Mouse (Mus musculus): ENCODE results near the gene Gin1. TPM values are rescaled to one million over a fixed set of nuclear protein-coding genes. Genes with fewer than 3 reads are reported as not detected.

Gin1 gene
- polyA plus RNA-seq, 1 experiment from 2014 or later, result 16.2 TPM

DNA sequence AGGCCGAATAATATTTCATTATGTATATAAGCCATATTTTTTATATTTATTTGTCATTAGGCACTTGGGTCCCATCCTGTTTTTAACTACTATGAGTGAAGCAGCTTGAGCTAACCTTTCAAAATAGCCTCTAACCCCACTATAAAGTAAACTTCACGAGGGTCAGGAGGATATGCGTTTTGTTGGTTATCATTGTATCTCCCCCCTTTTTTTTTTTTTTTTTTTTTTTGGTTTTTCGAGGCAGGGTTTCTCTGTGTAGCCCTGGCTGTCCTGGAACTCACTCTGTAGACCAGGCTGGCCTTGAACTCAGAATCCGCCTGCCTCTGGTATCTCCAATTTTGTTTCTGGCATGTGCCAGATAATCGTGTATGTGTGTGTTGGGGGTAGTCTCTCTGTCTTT, 3.4 kb downstream of the Gin1 start:
- H3K4me3 ChIP-seq (ENCODE audit: low read depth, low read length), result no peak overlapping the region
- ATAC-seq (ENCODE audit: low read depth), result no peak
- no peaks in the 10 kb centered on the region for H3K36me3 ChIP-seq (ENCODE audit: control insufficient read depth, insufficient read depth, low read length)
- H3K9me3 ChIP-seq (ENCODE audit: control insufficient read depth, low read length), result no peaks in the 10 kb centered on the region
- H3K4me2 ChIP-seq (ENCODE audit: low read depth, low read length), result no peak overlapping the region
- no peak overlapping the region for H3K27ac ChIP-seq (ENCODE audit: low read depth, low read length)
- H3K4me1 ChIP-seq (ENCODE audit: control insufficient read depth, insufficient read depth, low read length), result peaks cover 3% of the 10 kb centered on the region
- H3K9ac ChIP-seq (replicated peaks; ENCODE audit: low read depth, low read length), result no peak overlapping the region
- WGBS, result 93% methylated on average over 6 of the region's 6 CpGs
- peaks cover 3% of the 10 kb centered on the region; the same call in 1 of the 2 replicates for H3K27me3 ChIP-seq (ENCODE audit: control insufficient read depth, insufficient read depth, low read length)

DNA sequence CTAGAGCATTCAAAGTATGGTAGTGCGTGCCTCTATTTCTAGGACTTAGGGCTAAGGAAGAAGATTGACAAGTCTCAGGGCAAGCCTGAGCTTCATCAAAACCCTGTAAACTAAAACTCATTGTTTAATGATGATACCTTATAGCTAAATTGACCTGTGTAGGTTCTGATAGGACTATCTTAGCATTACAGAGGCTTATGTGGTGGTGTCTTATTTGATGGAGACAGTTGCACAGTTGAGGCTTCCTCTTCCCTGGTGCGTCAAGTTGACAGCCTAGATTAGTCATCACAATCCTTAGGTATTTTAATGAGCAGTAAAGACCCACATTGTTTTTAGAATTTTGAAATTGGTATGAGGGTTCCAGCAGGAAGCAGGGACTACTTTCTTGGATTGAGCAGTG, 4.0 kb downstream of the Gin1 start:
- no peaks in the 10 kb centered on the region for H3K9me3 ChIP-seq (ENCODE audit: control insufficient read depth, low read length)
- H3K4me3 ChIP-seq (ENCODE audit: low read depth, low read length), result no peak overlapping the region
- 100% methylated on average over 2 of the region's 2 CpGs for WGBS
- H3K27ac ChIP-seq (ENCODE audit: low read depth, low read length), result no peak overlapping the region
- no peak for ATAC-seq (ENCODE audit: low read depth)
- H3K9ac ChIP-seq (replicated peaks; ENCODE audit: low read depth, low read length), result no peak overlapping the region
- H3K27me3 ChIP-seq (ENCODE audit: control insufficient read depth, insufficient read depth, low read length), result peaks cover 3% of the 10 kb centered on the region; the same call in 1 of the 2 replicates
- no peaks in the 10 kb centered on the region for H3K36me3 ChIP-seq (ENCODE audit: control insufficient read depth, insufficient read depth, low read length)
- no peaks in the 10 kb centered on the region for H3K4me1 ChIP-seq (ENCODE audit: control insufficient read depth, insufficient read depth, low read length)
- no peak overlapping the region for H3K4me2 ChIP-seq (ENCODE audit: low read depth, low read length)

DNA sequence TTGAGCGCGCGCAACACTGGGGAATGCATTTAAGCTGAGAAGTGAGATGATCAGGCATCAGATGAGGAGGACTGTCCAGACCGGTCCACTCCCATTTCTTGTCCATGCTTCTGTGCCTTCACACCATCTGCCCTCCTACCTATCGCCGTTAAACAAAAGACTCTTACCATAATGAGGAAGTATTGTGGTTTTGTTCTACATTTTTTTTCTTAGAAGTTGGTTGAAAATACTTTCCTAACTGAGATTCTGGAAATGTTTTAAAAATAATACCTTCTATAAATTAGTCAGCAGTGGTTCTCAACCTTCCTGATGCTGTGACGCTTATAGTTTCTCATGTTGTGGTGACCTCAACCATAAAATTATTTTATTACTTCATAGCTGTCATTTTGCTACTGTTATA, 11.7 kb downstream of the Gin1 start:
- no peaks in the 10 kb centered on the region for H3K4me1 ChIP-seq (ENCODE audit: control insufficient read depth, insufficient read depth, low read length)
- no peak overlapping the region for H3K4me2 ChIP-seq (ENCODE audit: low read depth, low read length)
- H3K9me3 ChIP-seq (ENCODE audit: control insufficient read depth, low read length), result no peaks in the 10 kb centered on the region
- H3K27me3 ChIP-seq (ENCODE audit: control insufficient read depth, insufficient read depth, low read length), result no peaks in the 10 kb centered on the region
- ATAC-seq (ENCODE audit: low read depth), result no peak
- H3K27ac ChIP-seq (ENCODE audit: low read depth, low read length), result no peak overlapping the region
- no peaks in the 10 kb centered on the region for H3K36me3 ChIP-seq (ENCODE audit: control insufficient read depth, insufficient read depth, low read length)
- no peak overlapping the region for H3K9ac ChIP-seq (replicated peaks; ENCODE audit: low read depth, low read length)
- H3K4me3 ChIP-seq (ENCODE audit: low read depth, low read length), result no peak overlapping the region
- WGBS, result 95% methylated on average over 7 of the region's 7 CpGs

DNA sequence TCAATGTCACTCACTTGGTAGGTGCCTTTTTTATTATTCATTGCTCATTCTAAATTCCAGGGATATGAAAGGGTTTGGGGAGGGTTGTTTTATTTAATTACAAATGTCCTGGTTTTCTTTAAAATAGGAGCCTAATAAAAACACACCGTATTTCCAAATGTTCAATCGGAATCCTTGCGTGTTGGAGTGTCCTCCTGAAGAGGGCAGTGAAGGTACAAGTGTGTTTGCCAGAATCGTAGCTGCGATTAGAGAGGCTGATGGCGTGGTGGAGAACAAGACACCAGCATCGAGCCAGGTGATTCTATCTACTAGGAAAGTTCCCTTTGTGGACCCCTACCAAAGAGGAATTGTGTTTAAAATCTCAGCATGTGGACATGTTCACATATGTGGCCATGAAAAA, 15.0 kb downstream of the Gin1 start:
- Histone ChIP-seq H3K4me2 (ENCODE audit: low read depth, low read length) (no peak overlapping the region), H3K4me1 (ENCODE audit: control insufficient read depth, insufficient read depth, low read length) (no peaks in the 10 kb centered on the region), H3K36me3 (ENCODE audit: control insufficient read depth, insufficient read depth, low read length) (no peaks in the 10 kb centered on the region), H3K27ac (ENCODE audit: low read depth, low read length) (no peak overlapping the region), H3K9ac (replicated peaks; ENCODE audit: low read depth, low read length) (no peak overlapping the region), H3K4me3 (ENCODE audit: low read depth, low read length) (no peak overlapping the region), H3K9me3 (ENCODE audit: control insufficient read depth, low read length) (no peaks in the 10 kb centered on the region), H3K27me3 (ENCODE audit: control insufficient read depth, insufficient read depth, low read length) (no peaks in the 10 kb centered on the region)
- ATAC-seq (ENCODE audit: low read depth), result no peak
- 83% methylated on average over 7 of the region's 7 CpGs for WGBS

DNA sequence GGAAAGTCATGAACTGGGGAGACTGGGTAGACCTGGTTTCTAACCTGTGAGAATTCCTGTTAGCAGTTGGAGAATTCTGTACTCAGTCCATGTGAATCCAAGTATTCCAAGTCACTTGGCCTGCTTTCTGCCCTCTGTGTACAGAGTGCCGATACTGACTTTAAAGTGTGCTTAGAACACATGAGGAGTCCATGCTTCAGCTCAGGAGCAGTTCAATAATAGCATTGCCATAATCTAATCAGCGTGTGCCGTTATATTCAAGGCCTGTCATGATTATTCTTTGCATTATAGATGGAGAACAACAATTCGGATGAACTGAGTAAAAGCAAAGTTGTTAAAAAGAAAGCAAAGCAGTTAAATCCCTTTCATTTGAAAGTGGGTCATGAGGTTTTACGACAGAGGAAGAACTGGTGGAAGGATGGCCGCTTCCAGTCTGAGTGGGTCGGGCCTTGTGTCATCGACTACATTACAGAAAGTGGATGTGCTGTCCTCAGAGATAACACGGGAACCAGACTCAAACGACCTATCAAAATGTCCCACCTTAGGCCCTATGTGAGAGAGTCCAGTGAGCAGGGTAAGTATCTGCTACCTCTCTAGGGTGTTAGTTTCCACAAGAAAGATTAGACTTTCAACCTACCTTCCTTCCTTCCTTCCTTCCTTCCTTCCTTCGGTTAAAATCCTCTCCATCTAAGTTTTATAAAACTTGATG, 15.9 kb downstream of the Gin1 start:
- Histone ChIP-seq H3K36me3 (ENCODE audit: control insufficient read depth, insufficient read depth, low read length) (no peaks in the 10 kb centered on the region), H3K4me1 (ENCODE audit: control insufficient read depth, insufficient read depth, low read length) (no peaks in the 10 kb centered on the region), H3K27me3 (ENCODE audit: control insufficient read depth, insufficient read depth, low read length) (no peaks in the 10 kb centered on the region), H3K27ac (ENCODE audit: low read depth, low read length) (no peak overlapping the region), H3K4me3 (ENCODE audit: low read depth, low read length) (no peak overlapping the region), H3K4me2 (ENCODE audit: low read depth, low read length) (no peak overlapping the region), H3K9me3 (ENCODE audit: control insufficient read depth, low read length) (no peaks in the 10 kb centered on the region), H3K9ac (replicated peaks; ENCODE audit: low read depth, low read length) (no peak overlapping the region)
- 84% methylated on average over 11 of the region's 11 CpGs for WGBS
- ATAC-seq (ENCODE audit: low read depth), result no peak

DNA sequence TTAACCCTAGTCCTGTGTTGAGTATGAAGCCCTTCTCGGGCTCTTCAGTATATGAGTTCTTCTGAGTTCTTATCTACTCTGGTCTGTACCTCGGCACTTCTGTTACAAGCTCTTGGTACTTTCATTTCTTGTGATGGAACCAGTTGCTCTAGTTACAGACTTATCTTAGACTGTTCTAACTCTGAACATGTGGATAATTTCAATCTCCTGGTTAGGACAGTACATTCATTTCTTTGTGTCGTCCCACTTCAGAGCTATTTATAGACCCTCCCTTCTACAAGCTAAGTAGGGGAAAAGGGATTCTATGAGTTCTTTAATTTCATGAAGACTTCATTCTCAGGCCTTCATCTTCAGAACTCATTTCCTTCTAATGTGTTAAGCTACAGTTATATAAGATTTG, 17.7 kb downstream of the Gin1 start:
- H3K4me1 ChIP-seq (ENCODE audit: control insufficient read depth, insufficient read depth, low read length), result no peaks in the 10 kb centered on the region
- no peaks in the 10 kb centered on the region for H3K27me3 ChIP-seq (ENCODE audit: control insufficient read depth, insufficient read depth, low read length)
- no peak overlapping the region for H3K27ac ChIP-seq (ENCODE audit: low read depth, low read length)
- ATAC-seq (ENCODE audit: low read depth), result no peak
- no peak overlapping the region for H3K4me2 ChIP-seq (ENCODE audit: low read depth, low read length)
- H3K4me3 ChIP-seq (ENCODE audit: low read depth, low read length), result no peak overlapping the region
- H3K36me3 ChIP-seq (ENCODE audit: control insufficient read depth, insufficient read depth, low read length), result no peaks in the 10 kb centered on the region
- WGBS, result 90% methylated on average over 3 of the region's 3 CpGs
- no peaks in the 10 kb centered on the region for H3K9me3 ChIP-seq (ENCODE audit: control insufficient read depth, low read length)
- no peak overlapping the region for H3K9ac ChIP-seq (replicated peaks; ENCODE audit: low read depth, low read length)

DNA sequence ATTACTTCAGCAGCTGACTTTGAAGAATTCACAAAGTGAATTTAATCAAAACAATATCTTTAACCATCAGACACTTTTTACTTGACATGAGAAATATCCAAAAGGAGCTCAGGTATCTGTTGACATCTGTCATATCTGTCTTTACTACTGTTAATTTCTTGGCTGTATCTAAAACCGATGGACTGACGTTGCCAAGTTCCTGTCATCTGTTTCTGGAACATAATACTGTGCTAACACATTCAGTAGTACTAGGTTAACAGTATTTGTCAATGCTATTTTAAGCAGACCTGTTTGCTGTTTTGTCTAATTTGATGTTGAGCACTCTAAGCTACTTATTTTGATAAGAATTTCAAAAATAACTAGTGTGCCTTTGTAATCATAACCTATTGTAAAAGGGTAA, 18.5 kb downstream of the Gin1 start:
- Histone ChIP-seq H3K4me2 (ENCODE audit: low read depth, low read length) (no peak overlapping the region), H3K36me3 (ENCODE audit: control insufficient read depth, insufficient read depth, low read length) (no peaks in the 10 kb centered on the region), H3K27ac (ENCODE audit: low read depth, low read length) (no peak overlapping the region), H3K4me3 (ENCODE audit: low read depth, low read length) (no peak overlapping the region), H3K4me1 (ENCODE audit: control insufficient read depth, insufficient read depth, low read length) (no peaks in the 10 kb centered on the region), H3K9me3 (ENCODE audit: control insufficient read depth, low read length) (no peaks in the 10 kb centered on the region), H3K27me3 (ENCODE audit: control insufficient read depth, insufficient read depth, low read length) (no peaks in the 10 kb centered on the region), H3K9ac (replicated peaks; ENCODE audit: low read depth, low read length) (no peak overlapping the region)
- ATAC-seq (ENCODE audit: low read depth), result no peak
- WGBS, result 90% methylated on average over 2 of the region's 2 CpGs

DNA sequence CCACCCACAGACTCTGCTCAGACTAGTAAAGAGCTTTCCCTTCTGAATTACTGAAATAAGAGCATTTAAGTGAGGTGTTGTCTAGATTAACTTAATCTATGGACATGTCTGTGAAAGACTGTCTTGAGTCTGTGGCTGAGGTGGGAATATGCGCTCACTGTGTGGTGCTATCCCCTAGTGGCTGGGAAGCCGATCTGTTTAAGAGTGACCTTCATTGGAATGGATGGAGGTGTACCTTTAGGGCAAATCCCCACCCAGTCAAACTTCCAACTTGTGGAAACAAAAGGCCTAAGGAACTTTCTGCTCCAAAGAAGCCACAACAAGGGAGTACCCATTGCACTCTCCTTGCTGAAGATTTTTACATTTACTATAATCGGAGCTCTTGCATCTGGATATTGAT, 24.1 kb downstream of the Gin1 start:
- Histone ChIP-seq H3K27ac (ENCODE audit: low read depth, low read length) (no peak overlapping the region), H3K27me3 (ENCODE audit: control insufficient read depth, insufficient read depth, low read length) (no peaks in the 10 kb centered on the region), H3K4me3 (ENCODE audit: low read depth, low read length) (no peak overlapping the region), H3K4me2 (ENCODE audit: low read depth, low read length) (no peak overlapping the region), H3K4me1 (ENCODE audit: control insufficient read depth, insufficient read depth, low read length) (no peaks in the 10 kb centered on the region), H3K9me3 (ENCODE audit: control insufficient read depth, low read length) (no peaks in the 10 kb centered on the region), H3K36me3 (ENCODE audit: control insufficient read depth, insufficient read depth, low read length) (no peaks in the 10 kb centered on the region), H3K9ac (replicated peaks; ENCODE audit: low read depth, low read length) (no peak overlapping the region)
- WGBS, result 89% methylated on average over 3 of the region's 3 CpGs
- ATAC-seq (ENCODE audit: low read depth), result no peak

DNA sequence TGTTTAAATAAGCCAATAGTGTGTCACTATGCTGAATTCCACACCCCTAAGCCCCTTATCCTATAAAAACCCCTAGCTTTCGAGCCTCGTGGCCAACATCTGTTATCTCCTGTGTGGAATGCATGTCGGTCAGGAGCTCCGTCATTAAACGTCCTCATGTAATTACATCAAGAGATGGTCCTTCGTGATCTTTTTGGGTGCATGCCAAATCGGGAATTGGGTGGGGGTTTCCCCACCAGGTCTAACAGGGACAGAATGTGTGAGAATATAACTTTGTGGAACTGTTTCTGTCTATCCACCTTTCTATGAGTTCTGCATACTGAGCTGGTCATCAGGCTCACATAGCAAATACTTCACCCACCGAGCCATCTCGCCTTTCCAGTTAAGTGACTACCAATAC, 26.0 kb downstream of the Gin1 start:
- no peak overlapping the region for H3K9ac ChIP-seq (replicated peaks; ENCODE audit: low read depth, low read length)
- H3K27ac ChIP-seq (ENCODE audit: low read depth, low read length), result no peak overlapping the region
- no peaks in the 10 kb centered on the region for H3K27me3 ChIP-seq (ENCODE audit: control insufficient read depth, insufficient read depth, low read length)
- H3K4me1 ChIP-seq (ENCODE audit: control insufficient read depth, insufficient read depth, low read length), result no peaks in the 10 kb centered on the region
- H3K36me3 ChIP-seq (ENCODE audit: control insufficient read depth, insufficient read depth, low read length), result no peaks in the 10 kb centered on the region
- no peak overlapping the region for H3K4me2 ChIP-seq (ENCODE audit: low read depth, low read length)
- 87% methylated on average over 9 of the region's 9 CpGs for WGBS
- no peak for ATAC-seq (ENCODE audit: low read depth)
- H3K9me3 ChIP-seq (ENCODE audit: control insufficient read depth, low read length), result no peaks in the 10 kb centered on the region
- H3K4me3 ChIP-seq (ENCODE audit: low read depth, low read length), result no peak overlapping the region

All from neural tube, embryonic 14.5 days (tissue).